Mouse (Mus musculus) C2C12 (cell line): ENCODE results near the gene Ring1.

Experiments
- CTCF ChIP-seq: IDR thresholded peaks from one replicate; pipeline ENCODE4 v1.5.1; 2011; ENCODE audit not compliant: control insufficient read depth, insufficient read depth, insufficient read length
- MAX ChIP-seq: IDR thresholded peaks from one replicate; pipeline ENCODE4 v1.6.1; 2011; ENCODE audit warnings: mild to moderate bottlenecking, control low read depth
- MYOG ChIP-seq: IDR thresholded peaks from one replicate; pipeline ENCODE4 v1.6.1; 2011; ENCODE audit not compliant: control insufficient read depth, insufficient read length; ENCODE audit errors: extremely low read depth
- USF1 ChIP-seq: IDR thresholded peaks from one replicate; pipeline ENCODE4 v1.6.1; 2011; ENCODE audit warnings: low read depth, mild to moderate bottlenecking, control low read depth, moderate library complexity

- TF ChIP-seq CTCF, result no peak
- no peak for TF ChIP-seq MAX
- TF ChIP-seq MYOG, result no peak
- TF ChIP-seq USF1, result no peak
Observed at GRCm38 (mm10) chr17:34072091-34072490, 47.6 kb upstream of the Ring1 start.
